ENCODE assay signal across 9 mouse cellular contexts in the genomic region with DNA sequence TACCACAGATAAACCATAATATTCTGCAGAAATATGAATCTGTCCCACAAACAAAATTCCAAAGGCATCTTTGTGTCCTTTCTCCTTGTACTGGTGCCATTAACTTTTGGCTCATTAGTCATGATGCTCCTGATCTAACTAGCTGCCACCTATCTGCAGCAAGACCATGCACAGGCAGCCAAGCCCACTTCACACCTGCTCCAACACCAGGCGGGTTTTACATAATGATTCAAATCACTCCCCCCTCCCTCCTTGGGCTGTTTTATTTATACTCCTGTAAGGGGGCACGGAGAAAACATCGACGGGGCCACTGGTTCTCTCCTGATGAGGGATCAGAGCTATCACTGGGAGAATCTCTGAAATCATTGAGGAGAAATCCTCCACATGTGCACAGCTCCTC. TPM values are rescaled to one million over a fixed set of nuclear protein-coding genes. Genes with fewer than 3 reads are reported as not detected.
A peak's percentile ranks its signal among the peaks of the same experiment; 100 is the strongest.
DNase-seq lines count a peak whose midpoint lies in the region; ATAC-seq lines count a peak whose summit lies in the region.
"Had no signal": no experiment of that assay in that cellular context is flagged by ENCODE, and none has a peak within 500 bp of the region (broad histone marks: within the 10 kb centered on the region; RNA-seq: fewer than 3 reads in every experiment).

No protein-coding gene starts in this region.

- no peaks in the 10 kb centered on the region for H3K36me3 ChIP-seq in kidney, embryonic 14.5 days (ENCODE audit: control insufficient read depth, insufficient read depth, low read length)
- no peaks in the 10 kb centered on the region for H3K36me3 ChIP-seq in embryonic facial prominence, embryonic 13.5 days
- no peaks in the 10 kb centered on the region for H3K36me3 ChIP-seq in hindbrain, embryonic 14.5 days (replicated peaks; ENCODE audit: control insufficient read depth, insufficient read depth)
- H3K36me3 ChIP-seq in midbrain, embryonic 16.5 days (ENCODE audit: control insufficient read depth, insufficient read depth, low read length): no peaks in the 10 kb centered on the region

- DNase-seq in kidney, adult 8-10 months: no peak
- DNase-seq in hindbrain, embryonic 14.5 days (ENCODE audit: low spot score): no peak
- DNase-seq in thymus, postnatal 4 days: no peak
- DNase-seq in thymus, postnatal 36 days: no peak
- no peak for DNase-seq in gastrocnemius, postnatal 14 days
- DNase-seq: thymus, postnatal 25 days had no signal

- H3K9ac ChIP-seq in kidney, embryonic 14.5 days (ENCODE audit: low read depth, low read length): no peak overlapping the region
- no peak overlapping the region for H3K9ac ChIP-seq in embryonic facial prominence, embryonic 13.5 days
- H3K9ac ChIP-seq in hindbrain, embryonic 14.5 days: peak overlapping the region; percentile 71
- H3K9ac ChIP-seq in midbrain, embryonic 16.5 days (ENCODE audit: low read depth, low read length): peak overlapping the region; percentile 79

- ATAC-seq in kidney, embryonic 14.5 days (ENCODE audit: low FRiP score, low TSS enrichment): no peak
- ATAC-seq in embryonic facial prominence, embryonic 13.5 days (ENCODE audit: insufficient number of reproducible peaks, insufficient read depth, low FRiP score, low TSS enrichment, low read depth): no peak
- no peak for ATAC-seq in hindbrain, embryonic 14.5 days (ENCODE audit: low FRiP score)
- no peak for ATAC-seq in midbrain, embryonic 16.5 days

- intact Hi-C loops in gastrocnemius, postnatal 14 days (cut with DNase I; ENCODE audit: low total_unique reads): loop anchor here (5.0 to 10.0 kb wide), 3 partner anchors 98 to 256 kb away; no protein-coding TSS in a partner anchor

- peaks cover 9% of the 10 kb centered on the region for H3K4me1 ChIP-seq in kidney, embryonic 14.5 days (ENCODE audit: control insufficient read depth, insufficient read depth, low read length)
- peaks cover 22% of the 10 kb centered on the region for H3K4me1 ChIP-seq in embryonic facial prominence, embryonic 13.5 days
- peaks cover 11% of the 10 kb centered on the region; the same call in 1 of the 2 replicates for H3K4me1 ChIP-seq in hindbrain, embryonic 14.5 days (replicated peaks; ENCODE audit: control insufficient read depth, insufficient read depth, low read length)
- peaks cover 14% of the 10 kb centered on the region for H3K4me1 ChIP-seq in midbrain, embryonic 16.5 days (ENCODE audit: control insufficient read depth, insufficient read depth, low read length)

- H3K4me3 ChIP-seq in kidney, embryonic 14.5 days (ENCODE audit: low read length): peak overlapping the region; percentile 80; the same call in 1 of the 2 replicates
- peak overlapping the region; percentile 81 for H3K4me3 ChIP-seq in embryonic facial prominence, embryonic 13.5 days
- peak overlapping the region; percentile 82 for H3K4me3 ChIP-seq in hindbrain, embryonic 14.5 days (replicated peaks; ENCODE audit: low read length)
- H3K4me3 ChIP-seq in midbrain, embryonic 16.5 days (ENCODE audit: low read depth, low read length): peak overlapping the region; percentile 91

- peak overlapping the region; percentile 98 for H3K4me2 ChIP-seq in kidney, embryonic 14.5 days (replicated peaks; ENCODE audit: low read depth, low read length)
- H3K4me2 ChIP-seq in embryonic facial prominence, embryonic 13.5 days: peak overlapping the region; percentile 97
- H3K4me2 ChIP-seq in hindbrain, embryonic 14.5 days (replicated peaks): peak overlapping the region; percentile 91
- H3K4me2 ChIP-seq in midbrain, embryonic 16.5 days (ENCODE audit: low read length): peak overlapping the region; percentile 91

- no peaks in the 10 kb centered on the region for H3K27me3 ChIP-seq in kidney, embryonic 14.5 days (ENCODE audit: control insufficient read depth, insufficient read depth, low read length)
- peaks cover 13% of the 10 kb centered on the region for H3K27me3 ChIP-seq in embryonic facial prominence, embryonic 13.5 days
- H3K27me3 ChIP-seq in hindbrain, embryonic 14.5 days (ENCODE audit: control insufficient read depth, insufficient read depth, low read length): no peaks in the 10 kb centered on the region
- H3K27me3 ChIP-seq in midbrain, embryonic 16.5 days (ENCODE audit: control insufficient read depth, insufficient read depth, low read depth, low read length): no peaks in the 10 kb centered on the region

- 10% methylated on average over 4 of the region's 4 CpGs for WGBS in kidney, embryonic 14.5 days
- 12% methylated on average over 4 of the region's 4 CpGs for WGBS in embryonic facial prominence, embryonic 13.5 days
- WGBS in hindbrain, embryonic 14.5 days: 8% methylated on average over 4 of the region's 4 CpGs
- 7% methylated on average over 4 of the region's 4 CpGs for WGBS in midbrain, embryonic 16.5 days

- no peaks in the 10 kb centered on the region for H3K9me3 ChIP-seq in kidney, embryonic 14.5 days (ENCODE audit: control insufficient read depth, low read length)
- no peaks in the 10 kb centered on the region for H3K9me3 ChIP-seq in embryonic facial prominence, embryonic 13.5 days
- no peaks in the 10 kb centered on the region for H3K9me3 ChIP-seq in hindbrain, embryonic 14.5 days (ENCODE audit: control insufficient read depth, low read length)
- no peaks in the 10 kb centered on the region for H3K9me3 ChIP-seq in midbrain, embryonic 16.5 days (replicated peaks; ENCODE audit: control insufficient read depth, low read length, poor library complexity, severe bottlenecking)

- H3K27ac ChIP-seq in kidney, embryonic 14.5 days (ENCODE audit: low read depth, low read length): no peak overlapping the region
- H3K27ac ChIP-seq in embryonic facial prominence, embryonic 13.5 days: no peak overlapping the region
- H3K27ac ChIP-seq in hindbrain, embryonic 14.5 days: peak overlapping the region; percentile 90; the same call in 1 of the 2 replicates
- peak overlapping the region; percentile 90 for H3K27ac ChIP-seq in midbrain, embryonic 16.5 days (ENCODE audit: low read length)

RNA-seq across cellular contexts. Expression of gene Crim1, which starts 1.2 kb away (rescaled TPM):
- 6.1 and 9.4 TPM in 2 replicates for polyA plus RNA-seq in kidney, embryonic 14.5 days (2014; fragmentation: Nextera tagmentation; extraction: Ambion mirVana)
- 6.5 and 7.7 TPM in 2 replicates for polyA plus RNA-seq in embryonic facial prominence, embryonic 13.5 days (2015; fragmentation: Nextera tagmentation; extraction: Ambion mirVana)
- polyA plus RNA-seq in hindbrain, embryonic 14.5 days (2014; fragmentation: Nextera tagmentation; extraction: Ambion mirVana): 17.2 and 18.7 TPM in 2 replicates
- polyA plus RNA-seq in midbrain, embryonic 16.5 days (2015; fragmentation: Nextera tagmentation; extraction: Ambion mirVana): 11.2 and 11.9 TPM in 2 replicates
- 10 to 100 TPM; 19.3 to 20.1 TPM for total RNA-seq in gastrocnemius, postnatal 14 days (2021)

Comparison
In these comparisons a context has a peak if more than half of its experiments do, and no peak if none do; other contexts are left out.
1. H3K27ac ChIP-seq: peak in hindbrain, embryonic 14.5 days (single experiment) and midbrain, embryonic 16.5 days (single experiment); none in kidney, embryonic 14.5 days (single experiment) and embryonic facial prominence, embryonic 13.5 days (single experiment).
2. H3K9ac ChIP-seq: peak in hindbrain, embryonic 14.5 days (single experiment) and midbrain, embryonic 16.5 days (single experiment); none in kidney, embryonic 14.5 days (single experiment) and embryonic facial prominence, embryonic 13.5 days (single experiment).
3. Peak in every context shown above with its lines, with median percentiles within 50 percentile points of each other: H3K4me2 ChIP-seq and H3K4me3 ChIP-seq.